Mouse (Mus musculus) cortical plate, adult 2 months (tissue): Measurements from ENCODE around the gene Tgfbrap1.
A peak's percentile ranks its signal among the peaks of the same experiment; 100 is the strongest.

Experiments used
- CTCF ChIP-seq: fragments of 200-500 bp; IDR thresholded peaks from 2 replicates; pipeline ENCODE4 v1.5.1; 2011; ENCODE audit warnings: mild to moderate bottlenecking, control low read depth, low read length; ENCODE audit not compliant: insufficient read depth; ENCODE audit errors: extremely low read depth
- POLR2A ChIP-seq: fragments of 200-500 bp; IDR thresholded peaks from 2 replicates; pipeline ENCODE4 v1.6.1; 2011; ENCODE audit warnings: mild to moderate bottlenecking, low read length, control low read depth; ENCODE audit not compliant: insufficient read depth; ENCODE audit errors: extremely low read depth

GRCm38 (mm10) chr1:43065615-43066310 is 32.7 kb downstream of the Tgfbrap1 start:
- TF ChIP-seq CTCF (peak; percentile 95), POLR2A (no peak)
